Mouse (Mus musculus): ENCODE results near the gene Dus4l. TPM values are rescaled to one million over a fixed set of nuclear protein-coding genes. Genes with fewer than 3 reads are reported as not detected.

Dus4l gene
- total RNA-seq, 1 experiment from 2014 or later = 11.8 TPM

Other genes starting within 250 kb of the Dus4l start
- gene Cbll1, start 155.2 kb downstream of the Dus4l start, total RNA-seq (2021) = 16.6 and 18.4 TPM in 2 replicates
- 4.8 and 8.1 TPM in 2 replicates for gene Slc26a4, start 94.9 kb downstream of the Dus4l start, total RNA-seq (2021)
- 22.1 and 26.5 TPM in 2 replicates for gene Bcap29, start 20.2 kb downstream of the Dus4l start, total RNA-seq (2021)
- gene Cog5, start within 50 bp of the Dus4l start, total RNA-seq (2021) = 39.2 and 51.5 TPM in 2 replicates
- 6.5 and 6.8 TPM in 2 replicates for gene Gpr22, start 59.1 kb upstream of the Dus4l start, total RNA-seq (2021)